Mouse (Mus musculus) limb, embryonic 11.5 days (tissue): ENCODE measurements around the gene Nipa1. TPM values are rescaled to one million over a fixed set of nuclear protein-coding genes. Genes with fewer than 3 reads are reported as not detected.

Experiments used
- ATAC-seq: fragments of 200-750 bp; cut with Nextera tagmentation; 2 replicates; pipeline ENCODE4 v1.8.0; 2017; ENCODE audit warnings: low read depth; ENCODE audit not compliant: insufficient number of reproducible peaks, low FRiP score, low TSS enrichment
- DNase-seq: peaks from one replicate; pipeline ENCODE4 v3.0.0-alpha.2; 2015; ENCODE audit warnings: low spot score
- H3K27ac ChIP-seq: fragments of 300-500 bp; sonication (generic); replicated peaks from 2 replicates; pipeline ENCODE4 v1.5.1; 2014; ENCODE audit warnings: low read depth, mild to moderate bottlenecking, low read length
- H3K27me3 ChIP-seq: fragments of 300-500 bp; sonication (generic); 2 replicates; pipeline ENCODE4 v1.6.1; 2014; ENCODE audit warnings: mild to moderate bottlenecking, low read length, mixed read lengths; ENCODE audit not compliant: control insufficient read depth, insufficient read depth
- H3K36me3 ChIP-seq: fragments of 300-500 bp; sonication (generic); 2 replicates; pipeline ENCODE4 v1.6.1; 2014; ENCODE audit warnings: mild to moderate bottlenecking, low read length, moderate library complexity, mixed read lengths; ENCODE audit not compliant: control insufficient read depth, insufficient read depth
- H3K4me1 ChIP-seq: fragments of 300-500 bp; sonication (generic); 2 replicates; pipeline ENCODE4 v1.6.1; 2014; ENCODE audit warnings: low read length, mixed read lengths; ENCODE audit not compliant: control insufficient read depth, insufficient read depth
- H3K4me2 ChIP-seq: fragments of 300-500 bp; sonication (generic); 2 replicates; pipeline ENCODE4 v1.6.1; 2014; ENCODE audit warnings: low read depth, mild to moderate bottlenecking, moderate library complexity; ENCODE audit not compliant: severe bottlenecking
- H3K4me3 ChIP-seq: fragments of 300-500 bp; sonication (generic); 2 replicates; pipeline ENCODE4 v1.5.1; 2014; ENCODE audit warnings: low read depth, low read length
- H3K9ac ChIP-seq: fragments of 300-500 bp; sonication (generic); 2 replicates; pipeline ENCODE4 v1.6.1; 2014; ENCODE audit warnings: mild to moderate bottlenecking, low read length
- H3K9me3 ChIP-seq: fragments of 300-500 bp; sonication (generic); 2 replicates; pipeline ENCODE4 v1.6.1; 2016; ENCODE audit warnings: low read length; ENCODE audit not compliant: control insufficient read depth
- WGBS: fragments of 180-500 bp; shearing (Covaris S2); extraction: QIAGEN DNeasy Blood & Tissue Kit; methylation state at CpG from one replicate; pipeline ENCODE4 v1.1.7; 2014; 5-methylcytosine and 5-hydroxymethylcytosine counted together
- polyA plus RNA-seq: library from polyadenylated mRNA; unstranded; fragments of >200 nt; fragmentation: Nextera tagmentation; extraction: Ambion mirVana; gene quantifications from 2 replicates; pipeline ENCODE4 v1.2.1, GENCODE M21; 2014

Nipa1 gene
- polyA plus RNA-seq, 1 experiment from 2014 or later = 6.3 TPM

GRCm38 (mm10) chr7:56044267-56044629 lies 24.5 kb upstream of the Nipa1 start:
- no peak overlapping the region for H3K4me2 ChIP-seq
- H3K27me3 ChIP-seq = no peaks in the 10 kb centered on the region
- 84% methylated on average over 3 of the region's 3 CpGs for WGBS
- H3K36me3 ChIP-seq = no peaks in the 10 kb centered on the region
- no peaks in the 10 kb centered on the region for H3K4me1 ChIP-seq
- ATAC-seq (no peak), DNase-seq (no peak)
- no peak overlapping the region for H3K4me3 ChIP-seq
- H3K9ac ChIP-seq = no peak overlapping the region
- H3K27ac ChIP-seq = no peak overlapping the region
- H3K9me3 ChIP-seq = no peaks in the 10 kb centered on the region

GRCm38 (mm10) chr7:56043577-56044266 lies 24.0 kb upstream of the Nipa1 start:
- Histone ChIP-seq H3K4me2 (no peak overlapping the region), H3K4me3 (no peak overlapping the region), H3K27ac (no peak overlapping the region), H3K27me3 (no peaks in the 10 kb centered on the region), H3K9ac (no peak overlapping the region), H3K36me3 (no peaks in the 10 kb centered on the region), H3K4me1 (no peaks in the 10 kb centered on the region), H3K9me3 (no peaks in the 10 kb centered on the region)
- ATAC-seq (no peak), DNase-seq (no peak)
- 68% methylated on average over 4 of the region's 4 CpGs for WGBS

GRCm38 (mm10) chr7:56042353-56042752 lies 22.6 kb upstream of the Nipa1 start:
- DNase-seq = peak; percentile 84
- Histone ChIP-seq H3K4me1 (no peaks in the 10 kb centered on the region), H3K9me3 (no peaks in the 10 kb centered on the region), H3K36me3 (no peaks in the 10 kb centered on the region), H3K4me2 (no peak overlapping the region), H3K27ac (no peak overlapping the region), H3K9ac (no peak overlapping the region), H3K4me3 (no peak overlapping the region), H3K27me3 (no peaks in the 10 kb centered on the region)
- ATAC-seq = no peak
- WGBS = 17% methylated on average over 5 of the region's 5 CpGs

- ATAC-seq (no peak), DNase-seq (no peak)
- Histone ChIP-seq H3K4me2 (no peak overlapping the region), H3K27ac (no peak overlapping the region), H3K9me3 (no peaks in the 10 kb centered on the region), H3K9ac (no peak overlapping the region), H3K27me3 (no peaks in the 10 kb centered on the region), H3K36me3 (no peaks in the 10 kb centered on the region), H3K4me3 (no peak overlapping the region), H3K4me1 (no peaks in the 10 kb centered on the region; the same call in 1 of the 2 replicates)
- WGBS = 86% methylated on average over 3 of the region's 3 CpGs
These were observed 3.8 kb upstream of the Nipa1 start for GRCm38 (mm10) chr7:56023586-56023985.

GRCm38 (mm10) chr7:56018972-56019929 lies 503 bp downstream of the Nipa1 start:
- no peak overlapping the region for H3K27ac ChIP-seq
- no peaks in the 10 kb centered on the region for H3K27me3 ChIP-seq
- peak overlapping the region; percentile 79 for H3K4me2 ChIP-seq
- DNase-seq = peak; percentile 79
- H3K4me3 ChIP-seq = peak overlapping the region; percentile 63
- WGBS = under 1% methylated on average over 61 of the region's 71 CpGs
- H3K9me3 ChIP-seq = no peaks in the 10 kb centered on the region
- H3K9ac ChIP-seq = peak overlapping the region; percentile 81
- no peaks in the 10 kb centered on the region; the same call in 1 of the 2 replicates for H3K4me1 ChIP-seq
- no peaks in the 10 kb centered on the region for H3K36me3 ChIP-seq
- peak; percentile 90 for ATAC-seq

GRCm38 (mm10) chr7:56018446-56018971 lies 1.2 kb downstream of the Nipa1 start:
- no peaks in the 10 kb centered on the region for H3K9me3 ChIP-seq
- DNase-seq (no peak), ATAC-seq (no peak)
- WGBS = 59% methylated on average over 7 of the region's 7 CpGs
- H3K4me3 ChIP-seq = peak overlapping the region; percentile 63
- no peaks in the 10 kb centered on the region; the same call in 1 of the 2 replicates for H3K4me1 ChIP-seq
- H3K36me3 ChIP-seq = no peaks in the 10 kb centered on the region
- peak overlapping the region; percentile 79 for H3K4me2 ChIP-seq
- no peaks in the 10 kb centered on the region for H3K27me3 ChIP-seq
- H3K27ac ChIP-seq = no peak overlapping the region
- peak overlapping the region; percentile 81 for H3K9ac ChIP-seq

- ATAC-seq (no peak), DNase-seq (no peak)
- no peaks in the 10 kb centered on the region for H3K9me3 ChIP-seq
- no peaks in the 10 kb centered on the region; the same call in 1 of the 2 replicates for H3K4me1 ChIP-seq
- WGBS = 79% methylated on average over 3 of the region's 3 CpGs
- no peaks in the 10 kb centered on the region for H3K27me3 ChIP-seq
- H3K27ac ChIP-seq = no peak overlapping the region
- H3K36me3 ChIP-seq = no peaks in the 10 kb centered on the region
- H3K9ac ChIP-seq = no peak overlapping the region
- H3K4me3 ChIP-seq = no peak overlapping the region
- H3K4me2 ChIP-seq = no peak overlapping the region
These were observed 2.0 kb downstream of the Nipa1 start for GRCm38 (mm10) chr7:56017761-56018160.

- Histone ChIP-seq H3K9ac (no peak overlapping the region), H3K27me3 (no peaks in the 10 kb centered on the region), H3K4me3 (no peak overlapping the region), H3K27ac (no peak overlapping the region), H3K36me3 (no peaks in the 10 kb centered on the region), H3K4me1 (no peaks in the 10 kb centered on the region; the same call in 1 of the 2 replicates), H3K9me3 (no peaks in the 10 kb centered on the region), H3K4me2 (no peak overlapping the region)
- ATAC-seq (no peak), DNase-seq (no peak)
- WGBS = 91% methylated on average over 7 of the region's 7 CpGs
These were observed 3.9 kb downstream of the Nipa1 start for GRCm38 (mm10) chr7:56015837-56016236.
